In genomic region chr16:44331995-44332860, GRCm38 (mm10) we compare ENCODE assay signal across 8 mouse cellular contexts. TPM values are rescaled to one million over a fixed set of nuclear protein-coding genes. Genes with fewer than 3 reads are reported as not detected.
A peak's percentile ranks its signal among the peaks of the same experiment; 100 is the strongest.
DNase-seq lines count a peak whose midpoint lies in the region; ATAC-seq and TF ChIP-seq lines count a peak whose summit lies in the region.

No protein-coding gene starts in this region.

- H3K36me3 ChIP-seq in forebrain, embryonic 13.5 days (ENCODE audit: poor library complexity, severe bottlenecking) = no peaks in the 10 kb centered on the region
- no peaks in the 10 kb centered on the region for H3K36me3 ChIP-seq in hindbrain, postnatal 0 days (ENCODE audit: insufficient read depth, low read length)
- H3K36me3 ChIP-seq in limb, embryonic 12.5 days = no peaks in the 10 kb centered on the region

- peak overlapping the region; percentile 64 for H3K4me3 ChIP-seq in lung, adult 2 months (replicated peaks; ENCODE audit: extremely low read depth, low read depth, low read length)
- peak overlapping the region; percentile 67 for H3K4me3 ChIP-seq in brown adipose tissue, adult 24 weeks (ENCODE audit: insufficient read depth, low read depth, low read length)
- peak overlapping the region; percentile 66 for H3K4me3 ChIP-seq in forebrain, embryonic 13.5 days
- H3K4me3 ChIP-seq in hindbrain, postnatal 0 days (ENCODE audit: low read length) = peak overlapping the region; percentile 64
- H3K4me3 ChIP-seq in limb, embryonic 12.5 days (replicated peaks) = peak overlapping the region; percentile 61

- H3K27me3 ChIP-seq in forebrain, embryonic 13.5 days = peaks cover 26% of the 10 kb centered on the region
- no peaks in the 10 kb centered on the region for H3K27me3 ChIP-seq in hindbrain, postnatal 0 days (ENCODE audit: insufficient read depth, low read length)
- peaks cover 34% of the 10 kb centered on the region for H3K27me3 ChIP-seq in limb, embryonic 12.5 days

- DNase-seq in lung, adult 2 months = peak; percentile 23
- no peak for DNase-seq in lung, postnatal 14 days
- DNase-seq in hindbrain, postnatal 0 days (ENCODE audit: low spot score) = peak; percentile 53
- peak; percentile 60 for DNase-seq in naive thymus-derived CD4-positive, alpha-beta T cell, adult 2 months (ENCODE audit: low read depth)
- DNase-seq in thymus, postnatal 14 days = peak; percentile 61

- peak; percentile 73 for ATAC-seq in forebrain, embryonic 13.5 days
- ATAC-seq in hindbrain, postnatal 0 days = peak; percentile 78
- peak; percentile 71; the same call in 1 of the 2 replicates for ATAC-seq in limb, embryonic 12.5 days (ENCODE audit: insufficient number of reproducible peaks, insufficient read depth, low FRiP score, low TSS enrichment, low read depth)

- H3K9ac ChIP-seq in forebrain, embryonic 13.5 days = peak overlapping the region; percentile 75
- H3K9ac ChIP-seq in hindbrain, postnatal 0 days (replicated peaks; ENCODE audit: low read length) = peak overlapping the region; percentile 75
- peak overlapping the region; percentile 72 for H3K9ac ChIP-seq in limb, embryonic 12.5 days (replicated peaks)

- TF ChIP-seq POLR2A in lung, adult 2 months (IDR thresholded peaks at IDR 0.05; ENCODE audit: borderline replicate concordance, extremely low read depth, low read depth, low read length) = no peak

- no peak for TF ChIP-seq CTCF in lung, adult 2 months (IDR thresholded peaks at IDR 0.05; ENCODE audit: insufficient read depth, low read length)
- no peak for TF ChIP-seq CTCF in hindbrain, postnatal 0 days (IDR thresholded peaks at IDR 0.05; ENCODE audit: low read depth)

- no peaks in the 10 kb centered on the region for H3K9me3 ChIP-seq in forebrain, embryonic 13.5 days (replicated peaks)
- H3K9me3 ChIP-seq in hindbrain, postnatal 0 days (ENCODE audit: low read length) = no peaks in the 10 kb centered on the region
- 0 out of 2 replicates have a peak, but pooled peaks cover 4% of the 10 kb centered on the region for H3K9me3 ChIP-seq in limb, embryonic 12.5 days

- 2% methylated on average over 60 of the region's 60 CpGs for WGBS in lung, adult 2 months
- under 1% methylated on average over 60 of the region's 60 CpGs for WGBS in forebrain, embryonic 13.5 days
- WGBS in hindbrain, postnatal 0 days = 1% methylated on average over 60 of the region's 60 CpGs
- whole genome bisulfite sequencing in limb, embryonic 12.5 days = under 1% methylated on average over 60 of the region's 60 CpGs

- peaks cover 3% of the 10 kb centered on the region; the same call in 1 of the 2 replicates for H3K4me1 ChIP-seq in lung, adult 2 months (ENCODE audit: control insufficient read depth, insufficient read depth, low read length)
- H3K4me1 ChIP-seq in brown adipose tissue, adult 24 weeks (ENCODE audit: control insufficient read depth, insufficient read depth, insufficient read length, low read length) = no peaks in the 10 kb centered on the region
- H3K4me1 ChIP-seq in forebrain, embryonic 13.5 days = peaks cover 14% of the 10 kb centered on the region
- no peaks in the 10 kb centered on the region for H3K4me1 ChIP-seq in hindbrain, postnatal 0 days (ENCODE audit: insufficient read depth, low read length)
- peaks cover 13% of the 10 kb centered on the region for H3K4me1 ChIP-seq in limb, embryonic 12.5 days (replicated peaks)

- no peak overlapping the region for H3K27ac ChIP-seq in brown adipose tissue, adult 24 weeks (replicated peaks; ENCODE audit: low read depth, low read length)
- no peak overlapping the region for H3K27ac ChIP-seq in forebrain, embryonic 13.5 days
- peak overlapping the region; percentile 68; the same call in 1 of the 2 replicates for H3K27ac ChIP-seq in hindbrain, postnatal 0 days
- no peak overlapping the region for H3K27ac ChIP-seq in limb, embryonic 12.5 days

- H3K4me2 ChIP-seq in forebrain, embryonic 13.5 days = peak overlapping the region; percentile 100
- H3K4me2 ChIP-seq in hindbrain, postnatal 0 days (ENCODE audit: low read depth, low read length) = peak overlapping the region; percentile 98
- H3K4me2 ChIP-seq in limb, embryonic 12.5 days = peak overlapping the region; percentile 99

RNA-seq across cellular contexts. Expression of gene Sidt1, which starts 0.8 kb away (rescaled TPM):
- polyA plus RNA-seq in lung, adult 2 months (2012; rRNA removed) = 2.9 and 4.3 TPM in 2 replicates
- not detected in 2 replicates for polyA plus RNA-seq in brown adipose tissue, adult 24 weeks (2012; ENCODE audit: insufficient read depth, insufficient read length, missing spikeins)
- 0.67 and 0.70 TPM in 2 replicates for polyA plus RNA-seq in forebrain, embryonic 13.5 days (2015; fragmentation: Nextera tagmentation; extraction: Ambion mirVana)
- 36.1 and 44.3 TPM in 2 replicates for total RNA-seq in hindbrain, postnatal 0 days (2014; rRNA removed)
- 21.8 and 22.5 TPM in 2 replicates for polyA plus RNA-seq in hindbrain, postnatal 0 days (2015; fragmentation: Nextera tagmentation; extraction: Ambion mirVana)
- polyA plus RNA-seq in limb, embryonic 12.5 days (2016; fragmentation: Nextera tagmentation; extraction: Ambion mirVana) = 0.06 and 0.10 TPM in 2 replicates

RNA-seq across cellular contexts. Expression of gene Spice1, which starts 14.7 kb away (rescaled TPM):
- 7.6 and 8.9 TPM in 2 replicates for polyA plus RNA-seq in lung, adult 2 months (2012; rRNA removed)
- polyA plus RNA-seq in brown adipose tissue, adult 24 weeks (2012; ENCODE audit: insufficient read depth, insufficient read length, missing spikeins) = 5.4 and 7.0 TPM in 2 replicates
- polyA plus RNA-seq in forebrain, embryonic 13.5 days (2015; fragmentation: Nextera tagmentation; extraction: Ambion mirVana) = 26.8 and 28.2 TPM in 2 replicates
- 8.1 and 9.7 TPM in 2 replicates for total RNA-seq in hindbrain, postnatal 0 days (2014; rRNA removed)
- polyA plus RNA-seq in hindbrain, postnatal 0 days (2015; fragmentation: Nextera tagmentation; extraction: Ambion mirVana) = 9.0 and 9.6 TPM in 2 replicates
- polyA plus RNA-seq in limb, embryonic 12.5 days (2016; fragmentation: Nextera tagmentation; extraction: Ambion mirVana) = 27.5 and 32.2 TPM in 2 replicates
